Mouse (Mus musculus) liver, postnatal 0 days (tissue): ENCODE measurements around the gene Klf7. TPM values are rescaled to one million over a fixed set of nuclear protein-coding genes. Genes with fewer than 3 reads are reported as not detected.
A peak's percentile ranks its signal among the peaks of the same experiment; 100 is the strongest.

ENCODE experiments used
- ATAC-seq: fragments of 200-750 bp; cut with Nextera tagmentation; 2 replicates; pipeline ENCODE4 v1.8.0; 2017; ENCODE audit warnings: mild to moderate bottlenecking, moderate library complexity
- DNase-seq: peaks from one replicate; pipeline ENCODE4 v3.0.0-alpha.2; 2016
- H3K27ac ChIP-seq: fragments of 300-500 bp; sonication (generic); 2 replicates; pipeline ENCODE4 v1.5.1; 2014; ENCODE audit warnings: antibody characterized with exemption, moderate library complexity, mild to moderate bottlenecking, low read depth
- H3K27me3 ChIP-seq: fragments of 300-500 bp; sonication (generic); 2 replicates; pipeline ENCODE4 v1.6.1; 2014; ENCODE audit warnings: low read length, control low read depth, mixed read lengths; ENCODE audit not compliant: insufficient read depth
- H3K36me3 ChIP-seq: fragments of 300-500 bp; sonication (generic); replicated peaks from 2 replicates; pipeline ENCODE4 v1.6.1; 2014; ENCODE audit warnings: mild to moderate bottlenecking, control low read depth, low read length, moderate library complexity, mixed read lengths; ENCODE audit not compliant: insufficient read depth
- H3K4me1 ChIP-seq: fragments of 300-500 bp; sonication (generic); 2 replicates; pipeline ENCODE4 v1.6.1; 2014; ENCODE audit warnings: antibody characterized with exemption, mild to moderate bottlenecking, control low read depth; ENCODE audit not compliant: insufficient read depth
- H3K4me2 ChIP-seq: fragments of 300-500 bp; sonication (generic); 2 replicates; pipeline ENCODE4 v1.6.1; 2014; ENCODE audit warnings: low read depth, mild to moderate bottlenecking, low read length, moderate library complexity, mixed read lengths
- H3K4me3 ChIP-seq: fragments of 300-500 bp; sonication (generic); 2 replicates; pipeline ENCODE4 v1.5.1; 2014; ENCODE audit warnings: low read depth, low read length
- H3K9ac ChIP-seq: fragments of 300-500 bp; sonication (generic); replicated peaks from 2 replicates; pipeline ENCODE4 v1.6.1; 2014; ENCODE audit warnings: mild to moderate bottlenecking, moderate library complexity
- H3K9me3 ChIP-seq: fragments of 300-500 bp; sonication (generic); 2 replicates; pipeline ENCODE4 v1.6.1; 2016; ENCODE audit warnings: mild to moderate bottlenecking, control low read depth, low read length, mixed read lengths
- CTCF ChIP-seq: sonication (generic); IDR thresholded peaks from 2 replicates; pipeline ENCODE4 v1.5.1; 2016; ENCODE audit warnings: antibody characterized with exemption, low read depth
- EP300 ChIP-seq: IDR thresholded peaks from 2 replicates; pipeline ENCODE4 v1.6.1; 2016; ENCODE audit warnings: antibody characterized with exemption, low read depth, mild to moderate bottlenecking
- WGBS: fragments of 180-500 bp; shearing (Covaris S2); extraction: QIAGEN DNeasy Blood & Tissue Kit; methylation state at CpG from one replicate; pipeline ENCODE4 v1.1.7; 2014; ENCODE audit not compliant: insufficient replicate concordance; 5-methylcytosine and 5-hydroxymethylcytosine counted together
- polyA plus RNA-seq: library from polyadenylated mRNA; unstranded; fragments of >200 nt; fragmentation: Nextera tagmentation; extraction: Ambion mirVana; gene quantifications from 2 replicates; pipeline ENCODE4 v1.2.1, GENCODE M21; 2015

The Klf7 gene
- polyA plus RNA-seq, 1 experiment from 2014 or later: 4.8 TPM

- Histone ChIP-seq H3K9me3 (no peaks in the 10 kb centered on the region), H3K4me3 (no peak overlapping the region), H3K4me2 (no peak overlapping the region), H3K27ac (no peak overlapping the region), H3K9ac (no peak overlapping the region), H3K27me3 (no peaks in the 10 kb centered on the region), H3K36me3 (no peaks in the 10 kb centered on the region), H3K4me1 (peaks cover 17% of the 10 kb centered on the region)
- TF ChIP-seq EP300 (no peak), CTCF (no peak)
- DNase-seq (no peak), ATAC-seq (no peak)
- WGBS: 52% methylated on average over 5 of the region's 5 CpGs
Observed at GRCm38 (mm10) chr1:64106127-64106526, 16.0 kb downstream of the Klf7 start.

GRCm38 (mm10) chr1:64105181-64105646, 16.9 kb downstream of the Klf7 start:
- Histone ChIP-seq H3K4me1 (peaks cover 20% of the 10 kb centered on the region), H3K27me3 (no peaks in the 10 kb centered on the region), H3K4me2 (0 out of 2 replicates have a peak overlapping the region, but pooled peaks have one; percentile 26), H3K36me3 (no peaks in the 10 kb centered on the region), H3K4me3 (no peak overlapping the region), H3K9me3 (no peaks in the 10 kb centered on the region), H3K9ac (no peak overlapping the region), H3K27ac (peak overlapping the region; percentile 51; the same call in 1 of the 2 replicates)
- WGBS: 55% methylated on average over 7 of the region's 7 CpGs
- TF ChIP-seq EP300: no peak
- no peak for TF ChIP-seq CTCF
- DNase-seq (no peak), ATAC-seq (peak; percentile 62)

GRCm38 (mm10) chr1:64104665-64105064, 17.4 kb downstream of the Klf7 start:
- WGBS: 38% methylated on average over 3 of the region's 3 CpGs
- Histone ChIP-seq H3K9me3 (no peaks in the 10 kb centered on the region), H3K4me2 (peak overlapping the region; percentile 26; the same call in 1 of the 2 replicates), H3K4me3 (no peak overlapping the region), H3K4me1 (peaks cover 20% of the 10 kb centered on the region), H3K27ac (peak overlapping the region; percentile 51; the same call in 1 of the 2 replicates), H3K27me3 (no peaks in the 10 kb centered on the region), H3K9ac (no peak overlapping the region), H3K36me3 (no peaks in the 10 kb centered on the region)
- no peak for TF ChIP-seq EP300
- TF ChIP-seq CTCF: no peak
- ATAC-seq (peak; percentile 83), DNase-seq (no peak)

- no peak for TF ChIP-seq CTCF
- no peak for TF ChIP-seq EP300
- H3K4me1 ChIP-seq: peaks cover 42% of the 10 kb centered on the region
- H3K27me3 ChIP-seq: no peaks in the 10 kb centered on the region
- no peak overlapping the region for H3K4me2 ChIP-seq
- ATAC-seq (no peak), DNase-seq (no peak)
- 36% methylated on average over 3 of the region's 3 CpGs for WGBS
- H3K9ac ChIP-seq: no peak overlapping the region
- H3K4me3 ChIP-seq: no peak overlapping the region
- no peak overlapping the region for H3K27ac ChIP-seq
- H3K36me3 ChIP-seq: no peaks in the 10 kb centered on the region
- no peaks in the 10 kb centered on the region for H3K9me3 ChIP-seq
Observed at GRCm38 (mm10) chr1:64101331-64101730, 20.8 kb downstream of the Klf7 start.

- ATAC-seq (peak; percentile 44), DNase-seq (no peak)
- peaks cover 25% of the 10 kb centered on the region for H3K4me1 ChIP-seq
- H3K27ac ChIP-seq: peak overlapping the region; percentile 35; the same call in 1 of the 2 replicates
- no peaks in the 10 kb centered on the region for H3K27me3 ChIP-seq
- peak; percentile 62; the same call in 1 of the 2 replicates for TF ChIP-seq EP300
- TF ChIP-seq CTCF: no peak
- no peaks in the 10 kb centered on the region for H3K36me3 ChIP-seq
- no peak overlapping the region for H3K4me3 ChIP-seq
- no peaks in the 10 kb centered on the region for H3K9me3 ChIP-seq
- 39% methylated on average over 4 of the region's 4 CpGs for WGBS
- H3K4me2 ChIP-seq: no peak overlapping the region
- H3K9ac ChIP-seq: no peak overlapping the region
Observed at GRCm38 (mm10) chr1:64098800-64099199, 23.3 kb downstream of the Klf7 start.

GRCm38 (mm10) chr1:64097640-64098287, 24.3 kb downstream of the Klf7 start:
- WGBS: 49% methylated on average over 6 of the region's 6 CpGs

More at GRCm38 (mm10) chr1:64097640-64098287, 24.3 kb downstream of the Klf7 start:
- Histone ChIP-seq H3K4me1 (peaks cover 24% of the 10 kb centered on the region), H3K36me3 (no peaks in the 10 kb centered on the region), H3K9me3 (no peaks in the 10 kb centered on the region), H3K4me2 (0 out of 2 replicates have a peak overlapping the region, but pooled peaks have one; percentile 22), H3K4me3 (no peak overlapping the region), H3K27me3 (no peaks in the 10 kb centered on the region), H3K9ac (no peak overlapping the region), H3K27ac (peak overlapping the region; percentile 35)
- DNase-seq (peak; percentile 38), ATAC-seq (peak; percentile 51; the same call in 1 of the 2 replicates)
- TF ChIP-seq CTCF (no peak), EP300 (no peak)
